Mouse (Mus musculus) forebrain, embryonic 15.5 days (tissue): Measurements from ENCODE around the gene Sec23a. TPM values are rescaled to one million over a fixed set of nuclear protein-coding genes. Genes with fewer than 3 reads are reported as not detected.
"Not testable (repeated sequence)": the region's sequence is repeated elsewhere in the genome, so short reads cannot be mapped to it uniquely, and the experiment has no call there.

Experiments
- ATAC-seq: fragments of 200-750 bp; cut with Nextera tagmentation; replicated peaks from 2 replicates; pipeline ENCODE4 v1.8.0; 2017; ENCODE audit warnings: mild to moderate bottlenecking, moderate TSS enrichment, moderate library complexity
- H3K27ac ChIP-seq: fragments of 300-500 bp; sonication (generic); replicated peaks from 2 replicates; pipeline ENCODE4 v1.5.1; 2015; ENCODE audit warnings: mild to moderate bottlenecking, inconsistent platforms
- H3K27me3 ChIP-seq: fragments of 300-500 bp; sonication (generic); 2 replicates; pipeline ENCODE4 v1.6.1; 2015; ENCODE audit warnings: inconsistent platforms
- H3K36me3 ChIP-seq: fragments of 300-500 bp; sonication (generic); 2 replicates; pipeline ENCODE4 v1.6.1; 2015; ENCODE audit warnings: mild to moderate bottlenecking, inconsistent platforms
- H3K4me1 ChIP-seq: fragments of 300-500 bp; sonication (generic); 2 replicates; pipeline ENCODE4 v1.6.1; 2015; ENCODE audit warnings: inconsistent platforms
- H3K4me2 ChIP-seq: fragments of 300-500 bp; sonication (generic); replicated peaks from 2 replicates; pipeline ENCODE4 v1.6.1; 2015; ENCODE audit warnings: mild to moderate bottlenecking, inconsistent platforms
- H3K4me3 ChIP-seq: fragments of 300-500 bp; sonication (generic); 2 replicates; pipeline ENCODE4 v1.5.1; 2015; ENCODE audit warnings: mild to moderate bottlenecking, inconsistent platforms
- H3K9ac ChIP-seq: fragments of 300-500 bp; sonication (generic); replicated peaks from 2 replicates; pipeline ENCODE4 v1.6.1; 2015; ENCODE audit warnings: mild to moderate bottlenecking, inconsistent platforms
- H3K9me3 ChIP-seq: fragments of 300-500 bp; sonication (generic); 2 replicates; pipeline ENCODE4 v1.6.1; 2016; ENCODE audit warnings: inconsistent platforms
- WGBS: fragments of 180-500 bp; shearing (Covaris S2); methylation state at CpG from one replicate; pipeline ENCODE4 v1.1.7; 2015; ENCODE audit warnings: mixed read lengths; 5-methylcytosine and 5-hydroxymethylcytosine counted together
- polyA plus RNA-seq: library from polyadenylated mRNA; unstranded; fragments of >200 nt; fragmentation: Nextera tagmentation; extraction: Ambion mirVana; gene quantifications from 2 replicates; pipeline ENCODE4 v1.2.1, GENCODE M21; 2015

The Sec23a gene
- polyA plus RNA-seq, 1 experiment from 2014 or later, result 102 TPM

DNA sequence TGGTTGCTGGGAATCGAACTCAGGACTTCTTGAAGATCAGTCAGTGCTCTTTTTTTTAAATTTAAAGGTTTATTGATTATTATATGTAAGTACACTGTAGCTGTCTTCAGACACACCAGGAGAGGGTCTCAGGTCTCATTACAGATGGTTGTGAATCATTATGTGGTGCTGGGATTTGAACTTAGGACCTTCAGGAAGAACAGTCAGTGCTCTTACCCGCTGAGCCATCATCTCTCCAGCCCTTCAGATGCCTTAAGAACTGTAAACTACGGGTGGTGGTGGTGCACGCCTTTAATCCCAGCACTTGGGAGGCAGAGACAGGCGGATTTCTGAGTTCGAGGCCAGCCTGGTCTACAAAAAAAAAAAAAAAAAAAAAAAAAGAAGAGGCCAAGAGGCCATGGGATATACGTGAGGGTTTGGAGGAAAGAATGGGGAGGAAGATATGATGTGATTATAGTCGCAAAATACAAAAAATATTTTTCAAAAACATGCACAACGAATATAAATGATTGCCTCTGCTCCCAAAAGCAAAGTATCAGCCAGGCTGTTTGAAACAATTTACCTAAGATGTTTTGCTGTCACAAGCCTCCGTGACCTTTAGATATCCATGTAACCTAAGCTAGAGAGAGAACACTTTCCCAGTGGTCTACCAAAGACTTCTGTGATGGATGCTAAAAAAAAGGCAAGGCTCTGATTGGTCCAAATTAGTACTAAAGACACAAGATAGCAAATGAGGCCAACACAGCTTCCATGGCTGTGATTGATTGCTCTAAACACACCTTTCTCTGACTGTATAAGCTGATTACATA lies 27.5 kb upstream of the Sec23a start:
- H3K36me3 ChIP-seq, result peaks cover 26% of the 10 kb centered on the region
- H3K9me3 ChIP-seq, result no peaks in the 10 kb centered on the region
- 0 out of 2 replicates have a peak overlapping the region, but pooled peaks have one; percentile 11 for H3K4me2 ChIP-seq
- 0 out of 2 replicates have a peak overlapping the region, but pooled peaks have one; percentile 32 for H3K27ac ChIP-seq
- no peak overlapping the region for H3K4me3 ChIP-seq
- 0 out of 2 replicates have a peak, but pooled peaks cover 5% of the 10 kb centered on the region for H3K4me1 ChIP-seq
- H3K9ac ChIP-seq, result no peak overlapping the region
- ATAC-seq, result no peak; the same call in 1 of the 2 replicates
- WGBS, result 72% methylated on average over 10 of the region's 10 CpGs
- no peaks in the 10 kb centered on the region for H3K27me3 ChIP-seq

GRCm38 (mm10) chr12:59032101-59032500 lies 20.3 kb upstream of the Sec23a start:
- H3K36me3 ChIP-seq, result peaks cover 6% of the 10 kb centered on the region; the same call in 1 of the 2 replicates
- H3K9me3 ChIP-seq, result no peaks in the 10 kb centered on the region
- H3K4me1 ChIP-seq, result no peaks in the 10 kb centered on the region
- H3K4me2 ChIP-seq, result no peak overlapping the region
- ATAC-seq, result no peak
- WGBS, result 72% methylated on average over 5 of the region's 5 CpGs
- no peak overlapping the region for H3K27ac ChIP-seq
- H3K4me3 ChIP-seq, result no peak overlapping the region
- no peak overlapping the region for H3K9ac ChIP-seq
- H3K27me3 ChIP-seq, result no peaks in the 10 kb centered on the region

DNA sequence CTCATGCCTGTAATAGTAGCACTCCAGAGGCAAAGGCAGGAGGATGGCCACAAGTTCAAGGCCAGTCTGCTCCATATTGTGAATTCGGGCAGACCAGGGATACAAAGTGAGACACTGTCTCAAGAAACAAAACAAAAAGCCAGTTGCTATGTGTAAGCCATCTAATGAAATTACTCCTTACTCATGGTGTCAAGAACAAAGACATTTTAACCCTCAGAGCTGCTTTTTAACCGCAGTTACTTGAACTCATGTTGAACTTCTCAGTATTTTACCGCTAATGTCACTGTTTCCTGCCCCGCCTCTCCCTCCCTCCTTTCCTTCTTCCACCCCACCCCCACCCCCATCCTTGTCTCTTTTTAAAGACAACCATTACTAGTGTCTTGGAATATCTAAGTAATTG lies 9.5 kb upstream of the Sec23a start:
- Histone ChIP-seq H3K4me3 (no peak overlapping the region), H3K36me3 (peaks cover 29% of the 10 kb centered on the region), H3K4me1 (no peaks in the 10 kb centered on the region), H3K9ac (no peak overlapping the region), H3K27ac (no peak overlapping the region), H3K9me3 (no peaks in the 10 kb centered on the region), H3K27me3 (no peaks in the 10 kb centered on the region), H3K4me2 (no peak overlapping the region)
- WGBS, result 96% methylated on average over 4 of the region's 4 CpGs
- no peak for ATAC-seq

GRCm38 (mm10) chr12:59019891-59020290 lies 8.1 kb upstream of the Sec23a start:
- no peaks in the 10 kb centered on the region for H3K27me3 ChIP-seq
- 89% methylated on average over 2 of the region's 2 CpGs for WGBS
- H3K36me3 ChIP-seq, result peaks cover 29% of the 10 kb centered on the region
- H3K9ac ChIP-seq, result no peak overlapping the region
- no peak overlapping the region for H3K4me2 ChIP-seq
- no peaks in the 10 kb centered on the region for H3K4me1 ChIP-seq
- no peaks in the 10 kb centered on the region for H3K9me3 ChIP-seq
- ATAC-seq, result no peak
- no peak overlapping the region for H3K27ac ChIP-seq
- H3K4me3 ChIP-seq, result no peak overlapping the region

- Histone ChIP-seq H3K9me3 (no peaks in the 10 kb centered on the region), H3K27me3 (no peaks in the 10 kb centered on the region), H3K4me3 (no peak overlapping the region), H3K4me2 (no peak overlapping the region), H3K9ac (no peak overlapping the region), H3K4me1 (peaks cover 7% of the 10 kb centered on the region; the same call in 1 of the 2 replicates), H3K27ac (no peak overlapping the region), H3K36me3 (peaks cover 29% of the 10 kb centered on the region)
- ATAC-seq, result no peak
- 86% methylated on average over 8 of the region's 8 CpGs for WGBS
Measured at GRCm38 (mm10) chr12:59017970-59018369, 6.2 kb upstream of the Sec23a start.

DNA sequence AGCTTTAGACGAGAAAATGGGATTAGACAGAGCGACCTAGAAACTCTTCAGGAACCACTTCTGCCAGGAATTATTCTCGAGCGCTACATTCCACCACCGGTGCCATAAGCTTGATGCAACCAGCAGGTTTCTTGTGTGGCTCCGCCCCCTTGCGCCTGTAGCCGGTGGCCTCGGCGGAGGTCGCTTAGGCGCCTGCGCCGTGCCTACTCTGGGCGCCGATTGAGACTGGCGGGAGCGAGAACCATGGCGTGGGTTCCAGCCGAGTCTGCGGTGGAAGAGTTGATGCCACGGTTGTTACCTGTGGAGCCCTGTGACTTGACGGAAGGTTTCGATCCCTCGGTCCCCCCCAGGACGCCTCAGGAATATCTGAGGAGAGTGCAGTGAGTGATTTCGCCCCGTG lies 1.4 kb upstream of the Sec23a start, which contains the start of gene Gemin2:
Gene Gemin2, plus strand, starts transcription at position 160 of the 400 bp plus-strand sequence.
- peaks cover 35% of the 10 kb centered on the region for H3K4me1 ChIP-seq
- ATAC-seq, result peak; percentile 71
- peak within 1 kb of the TSS; percentile 83 for H3K27ac ChIP-seq

GRCm38 (mm10) chr12:59012710-59013091 lies 884 bp upstream of the Sec23a start:
- peak overlapping the region; percentile 59 for H3K4me2 ChIP-seq
- H3K4me3 ChIP-seq, result peak overlapping the region; percentile 97
- H3K27me3 ChIP-seq, result no peaks in the 10 kb centered on the region
- H3K27ac ChIP-seq, result peak overlapping the region; percentile 83
- peak overlapping the region; percentile 44; the same call in 1 of the 2 replicates for H3K9ac ChIP-seq
- no peak for ATAC-seq
- WGBS, result 2% methylated on average over 7 of the region's 7 CpGs
- H3K4me1 ChIP-seq, result peaks cover 35% of the 10 kb centered on the region
- H3K9me3 ChIP-seq, result no peaks in the 10 kb centered on the region
- peaks cover 4% of the 10 kb centered on the region; the same call in 1 of the 2 replicates for H3K36me3 ChIP-seq

More for the DNA sequence above, 1.4 kb upstream of the Sec23a start, which contains the start of gene Gemin2:
- peak within 1 kb of the TSS; percentile 56 for H3K9ac ChIP-seq
- H3K27me3 ChIP-seq, result no peaks in the 10 kb centered on the region
- peak within 1 kb of the TSS; percentile 59 for H3K4me2 ChIP-seq
- WGBS, result 0% methylated on average over 28 of the region's 28 CpGs
- H3K4me3 ChIP-seq, result peak within 1 kb of the TSS; percentile 97
- no peaks in the 10 kb centered on the region for H3K9me3 ChIP-seq
- peaks cover 7% of the 10 kb centered on the region for H3K36me3 ChIP-seq

DNA sequence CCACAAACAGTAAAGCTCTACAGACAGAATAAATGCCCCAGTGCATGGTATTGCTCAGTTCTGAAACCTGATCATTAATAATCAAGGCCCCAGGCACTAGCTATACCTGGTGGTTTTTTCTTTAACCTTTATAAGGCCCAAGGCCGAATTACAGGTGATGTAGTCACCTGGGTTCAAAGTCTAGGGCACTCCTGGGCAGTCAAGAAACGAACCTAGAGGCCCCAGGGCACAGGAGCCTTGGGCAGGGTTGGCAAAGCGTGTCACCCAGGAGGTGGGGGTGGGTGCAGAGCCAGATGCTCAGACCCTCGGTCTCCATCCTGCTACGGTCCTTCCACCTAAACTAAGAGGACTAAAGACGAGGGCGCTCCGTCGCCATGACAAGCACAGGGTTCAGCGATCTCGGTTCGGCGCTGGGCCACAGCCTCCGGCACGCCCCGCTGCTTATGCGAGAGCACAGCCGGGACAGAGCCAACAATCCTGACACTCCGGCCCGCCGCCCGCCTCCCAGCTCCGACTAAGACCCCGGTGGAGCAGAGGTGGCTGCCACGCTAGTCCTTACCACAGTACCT lies 458 bp downstream of the Sec23a start:
- peak overlapping the region; percentile 97 for H3K4me3 ChIP-seq
- H3K4me2 ChIP-seq, result peak overlapping the region; percentile 80
- peaks cover 7% of the 10 kb centered on the region for H3K36me3 ChIP-seq
- H3K9me3 ChIP-seq, result no peaks in the 10 kb centered on the region
- peak overlapping the region; percentile 91 for H3K27ac ChIP-seq
- 1% methylated on average over 25 of the region's 25 CpGs for WGBS
- no peaks in the 10 kb centered on the region for H3K27me3 ChIP-seq
- peaks cover 35% of the 10 kb centered on the region for H3K4me1 ChIP-seq
- ATAC-seq, result no peak
- peak overlapping the region; percentile 86 for H3K9ac ChIP-seq

DNA sequence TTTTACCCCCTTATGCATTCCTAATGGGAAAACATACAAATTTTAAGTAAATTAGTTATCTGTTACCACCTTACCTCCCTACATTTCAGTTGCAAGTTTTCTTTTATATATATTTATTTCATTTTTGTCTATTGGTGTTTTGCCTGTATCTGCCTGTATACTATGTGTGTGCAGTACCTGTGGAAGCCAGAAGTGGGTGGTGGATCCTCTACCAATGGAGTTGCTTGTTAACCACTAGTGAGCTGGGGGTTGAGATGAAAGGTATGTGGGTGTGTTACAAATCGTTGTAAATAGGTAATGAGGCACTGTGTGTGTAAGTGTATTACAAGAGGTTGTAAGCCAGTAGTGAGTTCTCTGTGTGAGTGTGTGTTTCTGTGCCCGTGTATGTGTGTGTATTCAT lies 1.3 kb downstream of the Sec23a start:
- Histone ChIP-seq H3K27ac (no peak overlapping the region), H3K9me3 (no peaks in the 10 kb centered on the region), H3K9ac (0 out of 2 replicates have a peak overlapping the region, but pooled peaks have one; percentile 86), H3K27me3 (no peaks in the 10 kb centered on the region), H3K4me1 (peaks cover 35% of the 10 kb centered on the region), H3K36me3 (peaks cover 16% of the 10 kb centered on the region), H3K4me3 (peak overlapping the region; percentile 97), H3K4me2 (peak overlapping the region; percentile 80)
- WGBS, result 72% methylated on average over 2 of the region's 2 CpGs
- no peak for ATAC-seq

- Histone ChIP-seq H3K9ac (no peak overlapping the region), H3K4me2 (no peak overlapping the region), H3K27ac (no peak overlapping the region), H3K4me3 (no peak overlapping the region), H3K4me1 (no peaks in the 10 kb centered on the region), H3K36me3 (peaks cover 65% of the 10 kb centered on the region), H3K27me3 (no peaks in the 10 kb centered on the region), H3K9me3 (no peaks in the 10 kb centered on the region)
- 98% methylated on average over 3 of the region's 3 CpGs for WGBS
- no peak for ATAC-seq
Measured at GRCm38 (mm10) chr12:58985766-58986165, 26.1 kb downstream of the Sec23a start.

DNA sequence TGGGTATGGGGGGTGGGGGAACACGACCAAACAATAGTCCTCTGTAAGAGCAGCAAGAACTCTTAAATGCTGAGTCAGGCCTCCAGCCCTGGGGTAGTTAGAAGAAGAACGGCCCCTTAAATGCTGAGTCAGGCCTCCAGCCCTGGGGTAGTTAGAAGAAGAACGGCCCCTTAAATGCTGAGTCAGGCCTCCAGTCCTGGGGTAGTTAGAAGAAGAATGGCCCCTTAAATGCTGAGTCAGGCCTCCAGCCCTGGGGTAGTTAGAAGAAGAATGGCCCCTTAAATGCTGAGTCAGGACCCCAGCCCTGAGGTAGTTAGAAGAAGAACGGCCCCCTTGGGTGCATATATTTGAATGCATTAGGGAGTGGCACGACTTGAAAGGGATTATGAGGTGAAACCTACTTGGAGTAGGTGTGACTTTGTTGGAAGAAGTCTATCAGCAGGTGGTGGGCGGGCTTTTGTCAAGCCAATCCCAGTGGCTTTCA lies 30.6 kb downstream of the Sec23a start:
- WGBS, result 79% methylated on average over 6 of the region's 6 CpGs
- H3K4me2 ChIP-seq, H3K9ac ChIP-seq: not testable (repeated sequence)

GRCm38 (mm10) chr12:58976966-58977365 lies 34.9 kb downstream of the Sec23a start:
- Histone ChIP-seq H3K36me3 (peaks cover 61% of the 10 kb centered on the region), H3K4me1 (no peaks in the 10 kb centered on the region), H3K27me3 (no peaks in the 10 kb centered on the region), H3K9me3 (no peaks in the 10 kb centered on the region), H3K4me3 (no peak overlapping the region), H3K4me2 (no peak overlapping the region), H3K27ac (no peak overlapping the region), H3K9ac (no peak overlapping the region)
- WGBS, result 78% methylated on average over 2 of the region's 2 CpGs
- no peak for ATAC-seq

More for the DNA sequence above, 30.6 kb downstream of the Sec23a start:
- H3K4me3 ChIP-seq, H3K27ac ChIP-seq, H3K27me3 ChIP-seq, H3K9me3 ChIP-seq, ATAC-seq, H3K4me1 ChIP-seq: not testable (repeated sequence)
- H3K36me3 ChIP-seq, result peaks cover 70% of the 10 kb centered on the region
